Mouse (Mus musculus): ENCODE data around the gene Myo1c.

Gene Myo1c

DNA sequence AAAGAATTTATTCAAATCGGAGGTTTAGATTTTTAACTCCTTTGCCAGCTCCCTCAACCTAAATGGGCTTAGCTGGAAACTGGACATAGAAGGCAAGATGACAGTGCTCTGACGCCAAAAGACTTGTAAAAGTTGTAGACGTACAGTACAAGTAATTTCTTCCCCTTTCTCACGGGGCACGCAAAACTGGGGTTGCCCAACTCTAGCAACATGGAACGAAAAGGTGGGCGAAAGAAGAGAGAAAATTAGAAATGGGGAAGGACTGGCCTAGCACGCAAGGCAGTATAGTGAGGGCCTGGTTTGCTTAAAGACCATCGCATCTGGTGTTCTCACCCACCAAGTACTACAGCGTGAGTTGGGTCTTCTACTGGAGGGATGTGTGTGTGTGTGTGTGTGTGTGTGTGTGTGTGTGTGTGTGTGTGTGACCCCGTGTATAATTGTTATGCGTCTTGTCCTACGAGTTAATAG, 688 bp downstream of the Myo1c start:
- no peak for DNase-seq (ENCODE audit: low spot score)

DNA sequence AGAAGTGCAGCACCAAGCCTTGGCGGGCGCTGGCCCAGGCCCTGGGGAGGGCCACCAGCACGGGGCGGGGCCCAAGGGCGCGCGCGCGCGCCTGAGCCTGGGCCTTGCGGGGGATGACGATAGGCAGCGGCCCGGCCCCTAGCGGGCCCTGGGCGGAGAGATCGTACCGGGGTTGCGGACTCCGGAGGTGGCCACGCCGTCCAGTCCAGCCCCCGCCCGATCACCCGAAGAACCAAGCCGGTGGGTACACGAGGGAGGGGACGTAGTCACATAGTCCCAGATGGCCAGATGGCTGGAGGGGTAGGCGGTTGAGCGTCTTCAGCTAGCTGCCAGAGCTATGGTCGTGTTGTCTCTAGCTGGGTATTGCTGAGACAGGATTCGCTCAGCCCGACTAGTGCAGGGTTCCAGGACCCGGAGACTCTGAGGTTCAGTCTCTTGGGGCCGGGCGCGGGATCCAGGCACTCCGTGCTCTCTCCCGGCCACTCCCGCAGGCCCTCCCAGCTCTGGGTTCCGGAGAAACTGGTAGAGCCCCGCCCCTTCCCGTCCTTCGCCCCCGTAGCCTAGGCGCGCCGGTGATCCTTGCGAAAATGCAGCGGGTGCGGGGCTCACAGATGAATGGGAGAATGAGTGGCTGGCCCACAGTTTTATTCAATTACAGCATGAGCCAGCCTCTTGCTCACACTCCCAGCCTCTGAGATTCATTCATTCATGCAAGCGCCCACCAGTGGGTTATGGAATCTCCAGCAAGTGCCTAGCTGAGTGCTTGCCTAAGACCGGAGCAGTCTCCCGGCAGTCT, 1.3 kb downstream of the Myo1c start:
- peak; percentile 71 for DNase-seq (ENCODE audit: low spot score)

DNA sequence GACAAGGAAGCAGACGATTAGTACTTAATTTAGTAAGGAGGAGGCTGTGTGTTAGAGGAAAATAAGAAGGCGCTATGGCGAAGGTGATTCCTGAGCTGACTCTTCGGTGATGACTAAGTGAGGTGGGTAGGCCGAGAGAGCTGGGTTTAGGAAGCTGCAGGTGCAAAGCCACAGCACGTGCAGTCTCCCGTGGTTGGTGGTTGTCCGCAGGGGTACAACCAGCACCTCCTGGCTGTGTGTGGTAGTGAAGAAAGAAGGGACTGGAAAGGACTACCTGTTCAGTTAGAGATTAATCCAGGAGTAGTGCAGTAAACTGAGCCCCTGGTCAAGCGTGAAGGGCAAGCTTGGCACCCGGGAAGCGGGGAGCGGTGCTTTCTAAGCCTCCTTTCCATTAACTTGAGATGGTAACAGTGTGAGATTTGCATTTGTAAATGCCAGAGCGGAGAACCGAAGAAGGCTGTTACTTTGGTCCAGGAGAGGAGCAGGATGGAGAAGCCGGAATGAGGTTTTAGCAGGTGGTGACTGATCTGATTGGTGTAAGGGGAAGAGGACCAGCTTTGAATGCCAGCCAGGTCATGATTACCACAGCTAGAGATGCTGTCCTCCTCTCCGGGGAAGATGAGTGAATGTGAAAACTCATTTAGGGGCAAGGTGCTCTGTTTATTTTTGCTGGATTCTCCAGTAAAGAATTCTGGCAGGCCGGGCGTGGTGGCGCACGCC, 2.1 kb downstream of the Myo1c start:
- no peak for DNase-seq (ENCODE audit: low spot score)

DNA sequence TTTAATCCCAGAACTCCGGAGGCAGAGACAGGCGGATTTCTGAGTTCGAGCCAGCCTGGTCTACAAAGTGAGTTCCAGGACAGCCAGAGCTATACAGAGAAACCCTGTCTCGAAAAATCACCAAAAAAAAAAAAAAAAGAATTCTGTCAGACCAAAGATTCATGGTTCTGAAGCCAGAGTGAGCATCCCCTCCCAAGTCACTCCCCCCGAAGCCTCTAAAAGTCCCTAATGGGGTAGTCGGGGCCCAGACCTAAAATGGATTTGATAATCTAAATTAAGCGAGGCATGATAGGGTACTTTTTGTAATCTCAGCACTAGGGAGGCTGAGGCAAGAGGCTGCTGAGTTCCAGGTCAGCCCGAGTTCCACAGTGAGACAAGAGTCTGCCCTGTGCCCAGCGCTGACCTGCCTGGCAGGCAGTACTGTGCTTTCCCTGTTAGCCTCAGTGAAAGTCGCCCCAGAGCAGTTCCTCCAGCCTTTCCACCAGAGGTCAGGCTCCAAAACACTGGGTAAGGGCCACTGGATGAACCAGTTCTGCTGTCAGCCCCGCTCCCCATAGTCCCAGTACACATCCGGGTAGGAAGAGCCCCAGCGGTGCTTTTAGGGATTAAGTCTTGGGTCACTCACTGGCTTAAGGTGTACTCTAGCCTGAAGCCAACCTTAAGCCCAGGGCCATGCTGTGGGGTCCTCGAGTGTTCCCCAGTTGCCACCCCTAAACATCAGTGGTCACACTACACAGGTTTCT, 2.8 kb downstream of the Myo1c start:
- no peak for DNase-seq (ENCODE audit: low spot score)

DNA sequence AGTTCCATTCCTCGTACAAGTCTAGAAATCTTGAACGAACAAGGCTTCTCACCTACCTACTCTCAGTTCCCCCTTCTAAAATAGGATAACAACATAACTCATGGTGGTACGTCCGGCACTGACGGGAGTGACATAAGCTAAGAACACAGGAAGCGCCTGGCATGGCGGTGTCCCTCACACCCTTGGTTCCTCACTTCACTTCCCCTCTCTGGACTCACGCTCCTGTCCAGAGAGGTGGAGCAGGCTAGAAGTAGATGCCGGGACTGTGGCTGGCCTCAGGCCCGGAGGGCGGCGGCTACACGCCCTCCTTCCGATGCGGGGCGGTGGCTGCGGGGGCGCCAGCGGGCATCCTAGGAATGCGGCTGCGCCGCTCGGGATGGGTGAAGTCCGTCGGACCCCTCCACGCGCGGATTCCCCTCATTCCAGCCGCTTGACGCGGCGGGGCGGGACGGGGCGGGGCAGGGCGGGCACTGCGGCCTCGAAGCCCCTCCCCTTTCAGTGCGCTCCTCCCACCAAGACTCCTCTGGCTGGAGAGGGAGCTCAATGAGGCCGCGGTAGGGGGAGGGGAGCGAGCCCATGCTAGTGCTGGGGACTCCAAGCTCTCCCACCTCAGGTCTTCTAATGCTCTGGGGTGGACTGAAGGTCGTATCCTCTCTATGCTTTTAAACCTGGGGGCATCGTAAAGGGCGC, 3.6 kb downstream of the Myo1c start:
- peak; percentile 58 for DNase-seq (ENCODE audit: low spot score)

DNA sequence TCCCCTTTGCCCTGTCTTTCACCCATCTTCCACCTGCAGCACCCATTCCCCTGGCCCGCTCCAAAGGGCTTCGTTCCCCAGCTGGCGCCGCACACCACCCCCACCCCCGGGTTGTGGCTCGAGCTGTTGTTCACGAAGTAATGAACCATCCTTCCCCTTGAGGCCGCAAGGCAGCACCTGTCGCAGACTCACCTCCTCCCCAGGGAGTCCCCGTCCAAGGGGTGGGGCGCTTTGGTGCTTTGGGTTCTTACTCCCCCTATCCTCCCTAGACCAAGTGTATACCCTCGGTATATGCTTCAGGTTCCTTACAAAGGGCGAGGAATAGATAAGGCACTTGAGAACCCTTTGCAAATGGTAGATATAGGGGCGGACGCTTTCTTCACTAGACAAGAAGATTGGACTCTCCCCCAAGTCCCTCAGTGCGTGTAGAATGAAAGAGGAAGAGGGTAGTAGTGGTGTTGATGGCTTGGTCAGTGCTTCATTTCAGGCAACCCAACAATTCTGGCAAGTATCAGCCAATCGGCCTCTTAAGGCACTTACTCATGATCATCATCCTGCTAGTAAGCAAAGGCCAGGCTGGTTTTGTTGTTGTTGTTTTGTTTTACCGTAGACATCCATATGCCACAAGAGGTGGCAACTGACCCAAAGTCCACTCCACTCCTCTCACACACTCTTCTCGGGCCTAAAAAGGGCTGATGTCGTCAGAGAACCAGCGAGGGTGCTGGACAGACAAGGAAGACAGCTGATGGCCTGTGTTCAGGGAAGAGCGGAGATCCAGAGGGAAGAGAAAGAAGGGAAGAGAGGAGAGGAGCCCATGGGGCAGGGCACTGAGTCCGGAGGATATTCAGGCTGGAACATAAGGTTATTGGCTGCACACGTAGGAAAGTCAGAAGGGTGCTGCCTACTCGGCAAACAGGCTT, 4.4 kb downstream of the Myo1c start:
- DNase-seq (ENCODE audit: low spot score), result no peak

DNA sequence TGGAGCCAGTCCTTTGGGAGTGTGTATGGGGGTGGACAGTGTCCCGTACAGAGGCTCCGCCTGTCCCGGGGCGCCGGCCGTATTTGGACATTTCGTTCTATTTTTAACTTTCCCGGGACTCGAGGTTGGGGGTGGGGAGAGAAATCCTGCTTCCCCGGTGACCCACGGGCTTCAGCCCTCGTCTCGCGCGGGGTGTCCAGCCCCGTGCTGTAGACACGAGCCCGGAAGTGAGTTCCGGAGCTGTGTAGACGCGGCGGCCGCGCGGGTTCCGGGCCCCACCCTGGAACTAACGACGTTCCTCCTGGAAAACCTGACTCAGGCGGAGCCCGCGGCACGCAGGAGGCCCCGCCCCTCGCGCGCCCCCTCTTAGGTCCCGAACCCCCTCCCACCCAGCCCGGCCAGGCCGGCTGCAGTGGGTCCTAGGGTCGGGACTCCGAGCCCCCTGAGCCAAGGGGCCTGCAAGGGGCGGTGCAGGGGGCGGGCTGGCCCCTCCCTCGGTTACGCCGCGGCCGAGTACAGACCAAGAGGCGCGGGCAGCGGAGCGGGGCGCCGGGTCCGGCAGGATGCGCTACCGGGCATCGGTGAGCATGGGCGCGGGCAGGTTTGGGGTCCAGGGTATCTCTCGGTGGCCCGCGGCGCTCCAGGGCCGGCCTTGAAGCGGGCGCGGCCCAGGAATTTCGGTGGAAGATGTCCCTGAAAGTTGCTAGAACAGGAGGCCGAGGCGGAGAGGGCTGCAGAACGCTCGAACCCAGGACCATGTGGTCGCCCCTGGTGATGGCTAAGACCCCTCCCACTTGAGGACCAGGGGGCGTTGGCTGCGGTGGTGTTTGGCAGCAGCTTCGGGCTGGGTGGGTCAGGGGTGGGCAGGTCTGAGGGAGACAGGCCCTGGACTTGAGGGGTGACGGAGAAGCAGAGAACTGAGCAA, 5.6 kb downstream of the Myo1c start:
- DNase-seq (ENCODE audit: low spot score), result peak; percentile 62

DNA sequence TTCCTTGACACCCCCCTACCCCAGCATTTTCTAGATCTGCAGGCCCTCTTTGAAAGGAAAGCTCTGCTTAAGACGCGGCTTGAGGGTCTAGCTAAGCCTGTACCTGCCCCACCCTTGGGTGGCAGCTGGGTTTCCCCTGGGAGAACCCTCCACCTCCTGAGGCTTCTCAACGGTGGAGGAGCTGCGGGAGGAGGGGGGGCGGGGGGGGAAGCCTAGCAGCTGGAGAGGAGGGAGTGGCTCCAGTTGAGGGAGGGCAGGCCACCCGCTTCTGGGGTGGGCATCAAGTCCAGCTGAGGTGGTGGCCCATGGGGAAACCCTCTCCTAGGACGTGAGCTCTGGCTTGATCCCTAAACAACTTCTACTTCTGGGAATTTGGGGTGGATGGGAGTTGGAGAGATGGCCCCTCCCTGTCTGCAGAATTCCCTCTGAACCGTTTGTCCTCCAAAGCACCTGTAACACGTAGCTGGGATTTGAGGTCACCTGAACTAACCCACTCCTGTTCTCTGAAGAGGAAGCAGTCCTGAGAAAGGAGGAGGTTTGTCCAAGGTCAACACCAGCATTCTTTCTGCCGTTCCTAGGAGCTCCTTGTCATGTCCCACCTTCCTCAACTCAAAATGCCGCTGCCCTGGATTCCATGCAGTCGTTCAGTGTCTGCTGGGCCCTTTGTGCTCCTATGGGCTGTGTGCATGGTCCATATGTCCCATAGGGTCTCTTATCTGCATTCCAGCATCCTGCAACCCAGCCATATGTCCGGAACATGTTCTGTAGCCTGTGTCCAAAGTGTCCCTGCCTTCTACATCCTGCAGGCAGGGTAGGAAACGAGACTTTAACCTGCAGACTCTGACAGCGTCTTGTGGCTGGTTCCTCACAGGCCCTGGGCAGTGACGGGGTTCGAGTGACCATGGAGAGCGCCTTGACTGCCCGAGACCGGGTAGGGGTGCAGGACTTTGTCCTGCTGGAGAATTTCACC, 6.6 kb downstream of the Myo1c start:
- DNase-seq (ENCODE audit: low spot score), result no peak

DNA sequence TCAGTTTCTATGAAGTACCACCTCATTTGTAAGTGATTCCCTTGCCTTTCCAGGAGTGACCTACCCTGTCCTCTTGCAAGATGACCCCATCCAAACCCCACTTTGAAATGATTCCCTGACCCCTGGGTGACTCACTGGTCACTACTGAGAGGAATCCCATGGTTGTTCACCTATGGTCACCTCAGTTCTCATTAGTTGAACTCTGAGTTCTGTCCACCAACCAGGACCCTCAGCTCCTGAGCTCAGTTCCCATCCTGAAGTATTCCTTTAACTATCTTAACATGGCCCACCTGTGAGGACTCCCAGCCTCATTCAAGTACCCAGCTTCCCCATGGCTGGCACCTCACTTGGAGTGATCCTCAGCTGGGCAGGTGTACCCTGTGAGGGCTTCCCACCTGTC, 7.5 kb downstream of the Myo1c start:
- no peak for DNase-seq (ENCODE audit: low spot score)

DNA sequence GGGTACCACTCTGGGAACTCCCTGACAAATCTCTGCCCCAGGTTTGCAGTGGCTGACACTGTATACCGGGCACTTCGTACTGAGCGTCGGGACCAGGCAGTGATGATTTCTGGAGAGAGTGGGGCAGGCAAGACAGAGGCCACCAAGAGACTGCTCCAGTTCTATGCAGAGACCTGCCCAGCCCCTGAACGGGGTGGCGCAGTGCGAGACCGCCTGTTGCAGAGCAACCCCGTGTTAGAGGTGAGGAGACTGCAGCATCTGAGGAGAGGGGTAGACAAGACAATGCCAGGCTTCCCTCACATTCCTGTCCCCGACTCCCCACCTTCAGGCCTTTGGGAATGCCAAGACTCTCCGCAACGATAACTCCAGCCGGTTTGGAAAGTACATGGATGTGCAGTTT, 8.0 kb downstream of the Myo1c start:
- no peak for DNase-seq (ENCODE audit: low spot score)

DNA sequence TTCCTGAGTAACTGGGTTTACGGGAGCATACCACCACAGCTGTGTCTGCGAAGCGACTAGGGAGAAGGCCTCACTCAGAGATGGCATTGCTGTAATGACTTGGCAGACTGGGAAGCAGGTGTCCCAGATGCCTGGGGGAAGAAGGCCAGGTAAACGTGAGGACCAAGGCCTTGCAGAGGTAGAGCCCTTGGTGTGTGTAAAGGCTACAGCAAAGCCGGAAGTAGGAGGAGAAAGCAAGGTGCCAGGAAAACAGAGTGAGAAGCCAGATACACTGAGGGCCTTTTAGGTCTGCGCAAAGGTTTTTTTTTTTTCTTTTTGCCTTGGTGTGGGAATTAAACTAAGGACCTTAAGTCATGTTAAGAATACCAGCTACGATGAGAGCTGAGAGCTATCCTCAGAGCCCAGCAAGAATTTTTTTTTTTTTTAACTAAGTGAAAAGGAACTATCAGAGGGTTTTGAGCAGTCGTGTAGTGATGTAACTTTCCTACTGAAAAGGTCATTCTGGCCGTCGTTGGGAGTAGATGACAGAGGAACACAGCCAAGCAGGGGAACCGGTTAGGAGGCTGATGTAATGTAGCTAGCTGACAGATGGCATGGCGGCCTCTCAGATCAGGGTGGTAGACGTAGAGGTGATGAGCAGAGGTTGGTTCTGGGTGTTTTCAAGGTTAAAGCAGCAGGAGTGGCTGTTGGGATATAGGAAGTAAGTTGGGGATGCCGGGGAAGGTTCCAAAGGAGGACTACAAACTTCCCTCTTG, 8.9 kb downstream of the Myo1c start:
- DNase-seq (ENCODE audit: low spot score), result no peak

DNA sequence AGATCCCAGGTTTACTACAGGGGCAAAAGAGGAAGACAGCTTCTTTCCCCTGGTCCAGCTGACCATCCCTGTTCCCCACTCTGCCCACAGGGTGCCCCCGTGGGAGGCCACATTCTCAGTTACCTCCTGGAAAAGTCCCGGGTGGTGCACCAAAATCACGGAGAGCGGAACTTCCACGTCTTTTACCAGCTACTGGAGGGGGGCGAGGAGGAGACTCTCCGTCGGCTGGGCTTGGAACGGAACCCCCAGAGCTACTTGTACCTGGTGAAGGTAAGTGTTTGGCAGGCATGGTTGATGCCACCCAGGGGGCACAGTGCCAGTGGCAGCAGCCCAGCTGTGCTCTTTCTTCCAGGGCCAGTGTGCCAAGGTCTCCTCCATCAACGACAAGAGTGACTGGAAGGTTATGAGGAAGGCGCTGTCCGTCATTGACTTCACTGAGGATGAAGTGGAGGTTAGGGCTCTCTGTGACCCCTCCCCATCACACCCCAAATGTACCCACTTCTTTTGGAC, 9.8 kb downstream of the Myo1c start:
- DNase-seq (ENCODE audit: low spot score), result no peak

DNA sequence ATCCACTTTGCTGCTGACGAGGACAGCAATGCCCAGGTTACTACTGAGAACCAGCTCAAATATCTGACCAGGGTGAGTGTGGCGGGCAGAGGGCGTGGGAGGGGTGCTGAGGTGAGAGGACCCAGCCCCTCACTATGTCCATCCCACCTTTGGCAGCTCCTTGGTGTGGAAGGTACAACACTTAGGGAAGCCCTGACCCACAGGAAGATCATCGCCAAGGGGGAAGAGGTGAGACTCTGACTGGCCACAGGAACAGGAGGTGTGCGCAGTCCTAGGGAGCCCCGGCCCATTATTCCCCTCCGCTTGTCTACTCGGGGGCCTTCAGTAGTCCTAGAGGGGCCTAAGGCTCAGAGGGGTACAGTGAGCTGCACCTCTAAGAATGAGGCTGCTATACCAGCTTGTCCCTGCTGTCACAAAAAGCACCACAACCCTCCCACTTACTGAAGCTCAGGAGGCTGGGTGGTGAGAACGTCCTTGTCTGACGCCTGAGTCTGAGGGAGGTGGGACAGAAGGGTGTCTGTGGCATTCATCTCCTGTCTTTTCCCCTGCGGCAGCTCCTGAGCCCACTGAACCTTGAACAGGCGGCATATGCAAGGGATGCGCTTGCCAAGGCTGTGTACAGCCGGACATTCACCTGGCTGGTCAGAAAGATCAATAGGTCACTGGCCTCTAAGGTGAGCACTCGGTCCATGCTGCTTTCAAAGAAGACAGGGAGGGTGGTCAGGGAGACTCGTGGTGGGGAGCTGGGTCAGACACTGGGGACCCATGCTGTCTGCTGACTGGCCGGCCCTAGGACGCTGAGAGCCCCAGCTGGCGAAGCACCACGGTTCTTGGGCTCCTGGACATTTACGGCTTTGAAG, 10.9 kb downstream of the Myo1c start:
- no peak for DNase-seq (ENCODE audit: low spot score)

DNA sequence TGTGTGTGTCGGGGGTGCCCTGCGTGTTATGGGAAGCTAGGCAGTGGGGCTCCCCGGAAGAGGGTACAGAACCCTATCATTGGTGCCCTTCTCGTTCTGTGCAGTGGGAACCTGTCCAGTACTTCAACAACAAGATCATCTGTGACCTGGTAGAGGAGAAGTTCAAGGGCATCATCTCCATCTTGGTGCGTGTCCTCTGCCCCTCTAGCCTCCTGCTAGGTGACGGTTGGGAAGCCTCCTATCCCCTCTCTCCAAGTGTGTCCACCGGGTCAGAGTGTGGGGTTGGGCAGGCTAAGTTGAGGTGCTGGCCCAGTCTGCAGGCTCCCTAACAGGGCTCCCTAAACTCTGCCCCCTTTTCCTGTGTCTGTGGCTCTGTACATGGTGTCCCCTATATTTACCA, 11.8 kb downstream of the Myo1c start:
- no peak for DNase-seq (ENCODE audit: low spot score)

DNA sequence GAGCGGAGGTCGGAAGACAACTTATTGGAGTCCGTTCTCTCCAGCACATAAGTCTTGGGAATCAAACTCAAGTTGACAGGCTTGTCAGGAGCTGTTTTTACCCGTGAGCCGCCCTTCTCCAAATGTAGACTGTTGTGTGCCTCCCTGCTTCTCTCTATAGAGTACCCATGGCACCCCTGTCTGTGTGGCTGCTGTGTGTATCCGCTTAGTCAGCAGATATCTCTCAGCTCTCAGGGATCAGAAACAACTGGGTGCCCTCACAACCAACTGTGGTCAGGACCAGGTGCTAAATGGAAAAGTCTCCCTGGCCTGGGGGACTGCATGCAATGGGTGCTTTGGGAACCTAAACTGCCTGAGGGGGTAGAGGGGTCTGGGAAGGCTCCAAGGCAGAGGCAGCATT, 16.0 kb downstream of the Myo1c start:
- no peak for DNase-seq (ENCODE audit: low spot score)

DNA sequence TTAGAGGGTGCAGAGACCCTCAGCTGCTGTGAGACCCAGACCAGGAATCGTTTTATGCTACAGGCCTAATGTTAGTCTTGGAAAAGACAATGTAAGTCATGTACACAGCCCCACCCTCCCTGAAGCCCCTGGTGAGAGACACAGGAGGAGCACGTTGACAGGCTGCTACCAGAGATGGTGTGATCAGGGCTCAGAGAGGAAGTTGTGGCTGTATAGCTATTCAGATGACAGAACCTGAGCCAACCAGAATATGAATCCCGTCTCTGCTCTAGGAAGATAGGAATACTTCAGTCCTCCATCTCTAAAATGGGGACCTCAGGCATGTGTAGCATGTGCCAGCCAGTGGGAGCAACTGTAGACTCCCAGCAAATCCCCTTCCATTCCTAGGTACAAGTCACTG, 18.3 kb downstream of the Myo1c start:
- DNase-seq (ENCODE audit: low spot score), result no peak
